Mouse (Mus musculus): ENCODE data around the gene Cep152. TPM values are rescaled to one million over a fixed set of nuclear protein-coding genes. Genes with fewer than 3 reads are reported as not detected.

Gene Cep152
- polyA plus RNA-seq, 1 experiment from 2014 or later = 10.1 TPM

DNA sequence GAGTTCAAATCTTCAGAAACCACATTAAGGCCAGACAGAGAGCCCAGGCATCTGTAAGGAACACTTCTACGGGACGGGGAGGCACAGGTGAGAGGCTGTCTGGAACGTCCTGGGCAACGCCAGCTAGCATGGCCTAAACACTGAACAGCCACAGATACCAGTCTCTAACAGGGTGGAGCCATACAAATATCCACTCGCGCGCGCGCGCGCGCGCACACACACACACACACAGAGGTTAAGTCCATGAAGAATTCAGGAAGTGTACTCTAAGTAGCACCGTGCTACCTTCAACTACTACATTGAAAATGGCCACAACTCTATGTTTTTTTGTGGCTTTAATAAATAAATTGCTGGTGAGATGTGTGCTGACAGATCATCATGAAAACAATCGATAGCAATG is 1.7 kb downstream of the Cep152 start:
- 0 out of 2 replicates have a peak overlapping the region, but pooled peaks have one; percentile 84 for H3K4me3 ChIP-seq
- WGBS = 90% methylated on average over 15 of the region's 15 CpGs
- no peaks in the 10 kb centered on the region for H3K9me3 ChIP-seq
- H3K36me3 ChIP-seq = peaks cover 16% of the 10 kb centered on the region
- H3K27me3 ChIP-seq = no peaks in the 10 kb centered on the region
- no peak overlapping the region for H3K27ac ChIP-seq
- H3K9ac ChIP-seq = no peak overlapping the region
- peaks cover 18% of the 10 kb centered on the region for H3K4me1 ChIP-seq
- ATAC-seq (ENCODE audit: insufficient number of reproducible peaks, insufficient read depth, low FRiP score, low TSS enrichment) = no peak
- peak overlapping the region; percentile 61 for H3K4me2 ChIP-seq (replicated peaks)

DNA sequence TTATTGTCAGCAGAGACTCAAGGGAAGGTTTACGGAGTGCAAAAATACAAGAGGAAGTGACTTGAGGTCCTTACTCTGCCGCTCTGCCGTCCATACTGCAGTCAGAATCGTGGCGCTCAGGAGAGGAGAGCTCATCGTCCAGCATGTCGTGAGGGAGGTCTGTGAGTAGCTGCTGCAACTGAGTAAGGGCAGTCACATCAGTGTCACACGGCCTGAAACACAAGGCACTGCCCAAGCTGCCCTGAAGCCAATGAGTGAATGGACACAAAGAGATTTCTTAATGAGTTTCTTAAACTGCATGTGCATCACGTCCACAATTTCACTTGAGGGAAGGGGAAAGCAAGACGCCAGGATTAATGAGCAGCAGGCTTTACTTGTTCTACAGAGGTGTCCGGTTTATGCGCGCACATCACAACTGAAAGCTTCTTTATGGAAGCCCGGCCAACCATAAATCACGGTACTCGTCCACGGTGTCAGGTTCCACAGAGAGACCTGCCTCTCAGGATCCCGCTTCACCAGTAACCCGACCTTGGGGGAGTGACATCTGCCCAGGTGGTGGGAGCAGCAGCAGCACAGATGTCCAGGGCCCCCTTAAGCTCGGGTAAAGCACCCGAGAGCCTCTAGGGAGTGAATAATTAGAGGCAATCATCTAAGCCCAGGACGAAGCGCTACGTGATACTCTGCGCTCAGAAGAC is 4.6 kb downstream of the Cep152 start:
- 40% methylated on average over 25 of the region's 25 CpGs for WGBS
- peak; percentile 79 for ATAC-seq (ENCODE audit: insufficient number of reproducible peaks, insufficient read depth, low FRiP score, low TSS enrichment)
- peaks cover 18% of the 10 kb centered on the region for H3K4me1 ChIP-seq
- H3K4me2 ChIP-seq (replicated peaks) = peak overlapping the region; percentile 13; the same call in 1 of the 2 replicates
- no peak overlapping the region for H3K4me3 ChIP-seq
- H3K9me3 ChIP-seq = no peaks in the 10 kb centered on the region
- H3K27ac ChIP-seq = peak overlapping the region; percentile 76
- no peak overlapping the region for H3K9ac ChIP-seq
- H3K27me3 ChIP-seq = no peaks in the 10 kb centered on the region
- H3K36me3 ChIP-seq = peaks cover 40% of the 10 kb centered on the region

DNA sequence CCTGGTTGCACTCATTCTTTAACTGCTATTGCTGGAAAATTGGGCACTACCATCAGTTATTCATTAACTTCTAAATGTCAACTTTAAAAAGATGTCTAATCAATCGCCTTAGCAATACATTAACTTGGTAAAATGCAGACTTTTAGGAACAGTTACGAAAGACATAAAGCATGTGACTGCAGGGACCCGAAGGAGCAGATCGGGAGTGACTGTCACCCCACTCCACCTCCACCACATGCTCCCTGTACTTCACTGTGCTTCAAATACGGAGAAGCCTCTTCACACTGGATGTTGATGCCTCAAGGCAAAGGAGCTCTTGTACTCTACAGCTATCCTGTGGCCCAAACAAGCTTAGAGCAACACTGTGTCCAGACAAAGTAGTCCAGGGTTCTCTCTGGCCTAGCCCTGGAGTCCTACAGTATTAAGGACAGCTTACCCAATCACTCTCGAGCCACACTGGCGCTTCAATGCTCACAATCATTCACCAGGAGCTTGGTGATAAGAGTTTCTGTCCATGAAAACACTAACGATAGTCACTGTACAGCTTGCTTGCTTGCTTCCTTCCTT is 9.0 kb downstream of the Cep152 start:
- Histone ChIP-seq H3K27ac (no peak overlapping the region), H3K27me3 (no peaks in the 10 kb centered on the region), H3K36me3 (peaks cover 71% of the 10 kb centered on the region), H3K9ac (no peak overlapping the region), H3K4me1 (peaks cover 6% of the 10 kb centered on the region; the same call in 1 of the 2 replicates), H3K9me3 (no peaks in the 10 kb centered on the region), H3K4me2 (replicated peaks) (no peak overlapping the region), H3K4me3 (no peak overlapping the region)
- ATAC-seq (ENCODE audit: insufficient number of reproducible peaks, insufficient read depth, low FRiP score, low TSS enrichment) = no peak
- 88% methylated on average over 8 of the region's 8 CpGs for WGBS

DNA sequence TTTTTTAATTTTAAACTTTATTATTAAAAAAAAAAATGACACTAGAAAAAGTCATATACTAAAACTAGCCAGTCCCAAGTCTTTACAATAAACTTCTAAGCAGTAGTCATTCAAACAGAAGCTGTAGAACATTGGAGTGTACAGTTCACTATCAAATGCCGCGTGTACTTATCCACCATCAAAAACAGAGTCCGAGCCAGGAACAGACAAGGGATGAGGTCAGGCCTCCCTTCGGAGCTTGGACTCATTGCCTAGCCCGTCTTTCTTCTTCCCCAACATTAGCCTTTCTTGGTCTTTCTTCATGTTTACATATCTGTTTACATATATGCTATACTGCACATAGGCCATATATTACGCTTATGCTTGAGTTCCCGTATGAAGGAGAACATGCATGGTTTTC is 9.5 kb downstream of the Cep152 start:
- 93% methylated on average over 7 of the region's 7 CpGs for WGBS
- ATAC-seq (ENCODE audit: insufficient number of reproducible peaks, insufficient read depth, low FRiP score, low TSS enrichment) = no peak
- Histone ChIP-seq H3K4me3 (no peak overlapping the region), H3K4me1 (peaks cover 3% of the 10 kb centered on the region; the same call in 1 of the 2 replicates), H3K36me3 (peaks cover 74% of the 10 kb centered on the region), H3K27me3 (no peaks in the 10 kb centered on the region), H3K27ac (no peak overlapping the region), H3K9ac (no peak overlapping the region), H3K4me2 (replicated peaks) (no peak overlapping the region), H3K9me3 (no peaks in the 10 kb centered on the region)

DNA sequence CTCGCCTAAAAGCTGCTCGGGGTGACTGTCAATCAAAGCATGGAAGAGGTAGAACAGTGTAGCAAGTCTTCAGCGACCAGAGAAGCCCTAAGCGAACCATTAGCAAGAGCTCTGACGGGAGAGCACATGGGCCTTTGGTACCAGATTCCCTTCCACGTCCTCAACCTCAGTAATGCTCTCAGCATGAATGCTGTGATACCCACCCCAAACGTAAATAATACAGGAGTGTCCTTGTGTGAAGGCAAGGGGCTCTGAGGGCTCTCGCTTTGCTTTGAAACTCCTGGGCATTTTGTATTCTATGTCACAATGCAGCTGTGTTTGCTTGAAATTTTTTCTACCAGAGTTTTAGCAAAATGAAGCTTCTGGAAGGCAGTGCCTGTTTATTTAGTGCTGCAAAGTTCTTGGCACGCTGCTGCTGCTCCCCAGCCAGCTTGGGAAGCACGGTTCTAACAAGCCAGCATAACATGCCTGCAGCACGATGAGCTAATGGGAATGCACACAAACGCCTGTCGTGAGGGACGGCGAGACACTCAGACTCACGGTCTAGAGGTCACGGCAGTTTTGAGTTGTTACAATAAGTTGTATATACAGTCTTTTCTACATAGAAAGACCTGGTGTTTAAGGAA is 18.6 kb downstream of the Cep152 start:
- Histone ChIP-seq H3K27ac (no peak overlapping the region), H3K36me3 (peaks cover 67% of the 10 kb centered on the region), H3K9ac (no peak overlapping the region), H3K4me3 (no peak overlapping the region), H3K9me3 (no peaks in the 10 kb centered on the region), H3K4me2 (replicated peaks) (no peak overlapping the region), H3K4me1 (no peaks in the 10 kb centered on the region), H3K27me3 (no peaks in the 10 kb centered on the region)
- 82% methylated on average over 17 of the region's 17 CpGs for WGBS
- ATAC-seq (ENCODE audit: insufficient number of reproducible peaks, insufficient read depth, low FRiP score, low TSS enrichment) = no peak

DNA sequence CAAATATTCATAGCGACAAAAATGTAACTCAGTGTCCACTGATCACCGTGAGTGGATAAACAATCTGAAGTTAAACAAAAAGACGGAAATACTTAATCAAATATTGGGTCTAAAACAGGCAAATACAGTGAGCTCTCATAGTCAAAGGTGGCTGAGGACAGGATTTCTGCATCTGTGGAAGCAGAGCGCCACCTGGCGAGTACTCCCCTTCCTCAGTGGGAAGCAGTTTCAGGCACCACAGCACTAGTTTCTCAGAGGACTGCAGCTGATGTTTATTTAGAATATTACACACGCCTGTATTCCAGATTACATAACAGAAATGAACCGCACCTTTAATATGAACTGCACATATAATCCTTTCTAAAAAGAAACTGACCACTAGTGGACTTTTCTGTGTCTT is 20.3 kb downstream of the Cep152 start:
- 64% methylated on average over 7 of the region's 7 CpGs for WGBS
- Histone ChIP-seq H3K27ac (no peak overlapping the region), H3K4me3 (no peak overlapping the region), H3K9ac (no peak overlapping the region), H3K27me3 (no peaks in the 10 kb centered on the region), H3K36me3 (peaks cover 68% of the 10 kb centered on the region), H3K4me2 (replicated peaks) (no peak overlapping the region), H3K9me3 (no peaks in the 10 kb centered on the region), H3K4me1 (no peaks in the 10 kb centered on the region)
- no peak for ATAC-seq (ENCODE audit: insufficient number of reproducible peaks, insufficient read depth, low FRiP score, low TSS enrichment)

DNA sequence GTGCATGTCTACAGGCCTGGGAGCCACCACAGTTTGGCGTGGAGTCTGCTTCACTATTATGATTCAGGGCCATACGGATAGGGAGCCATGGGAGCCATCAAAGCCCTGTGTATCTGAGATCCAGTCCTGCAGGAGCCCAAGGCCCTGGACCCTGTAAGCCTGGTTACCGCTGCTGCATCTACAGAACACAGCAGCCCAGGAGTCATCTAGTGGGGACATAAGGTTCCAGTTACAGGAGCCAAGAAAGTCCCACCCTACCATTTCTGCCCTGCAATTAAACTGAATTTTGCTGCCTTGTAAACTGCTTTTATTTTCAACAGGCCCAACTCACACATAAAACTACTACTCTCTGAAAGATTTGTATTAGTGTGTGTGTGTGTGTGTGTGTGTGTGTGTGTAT is 21.9 kb downstream of the Cep152 start:
- WGBS = 92% methylated on average over 3 of the region's 3 CpGs

DNA sequence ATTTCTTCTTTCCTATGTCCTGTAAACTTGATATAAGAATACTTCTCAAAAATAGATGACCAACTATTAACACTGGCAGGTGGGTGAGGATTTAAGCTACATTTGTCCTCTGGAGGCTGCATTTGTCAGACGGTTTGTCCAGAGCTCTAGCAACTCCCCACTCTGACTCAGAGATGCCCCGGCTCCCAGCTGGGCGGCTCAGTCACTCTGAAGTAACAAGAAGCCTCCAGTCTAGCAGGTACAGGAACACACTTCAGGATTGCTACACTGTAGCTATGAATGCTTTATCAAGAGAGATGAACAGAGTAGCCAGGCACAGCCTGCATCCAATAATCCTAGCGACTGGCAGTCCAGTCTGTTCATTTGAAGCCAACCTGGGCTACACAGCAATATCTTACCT is 26.0 kb downstream of the Cep152 start:
- Histone ChIP-seq H3K9ac (no peak overlapping the region), H3K4me3 (no peak overlapping the region), H3K4me2 (replicated peaks) (no peak overlapping the region), H3K27me3 (no peaks in the 10 kb centered on the region), H3K9me3 (no peaks in the 10 kb centered on the region), H3K36me3 (peaks cover 61% of the 10 kb centered on the region), H3K4me1 (no peaks in the 10 kb centered on the region), H3K27ac (no peak overlapping the region)
- ATAC-seq (ENCODE audit: insufficient number of reproducible peaks, insufficient read depth, low FRiP score, low TSS enrichment) = no peak
- 79% methylated on average over 4 of the region's 4 CpGs for WGBS

More for the DNA sequence above, 21.9 kb downstream of the Cep152 start:
- Histone ChIP-seq H3K4me2 (replicated peaks) (no peak overlapping the region), H3K4me3 (no peak overlapping the region), H3K27ac (no peak overlapping the region), H3K27me3 (no peaks in the 10 kb centered on the region), H3K36me3 (peaks cover 66% of the 10 kb centered on the region), H3K9me3 (no peaks in the 10 kb centered on the region), H3K4me1 (no peaks in the 10 kb centered on the region), H3K9ac (no peak overlapping the region)
- ATAC-seq (ENCODE audit: insufficient number of reproducible peaks, insufficient read depth, low FRiP score, low TSS enrichment) = no peak

DNA sequence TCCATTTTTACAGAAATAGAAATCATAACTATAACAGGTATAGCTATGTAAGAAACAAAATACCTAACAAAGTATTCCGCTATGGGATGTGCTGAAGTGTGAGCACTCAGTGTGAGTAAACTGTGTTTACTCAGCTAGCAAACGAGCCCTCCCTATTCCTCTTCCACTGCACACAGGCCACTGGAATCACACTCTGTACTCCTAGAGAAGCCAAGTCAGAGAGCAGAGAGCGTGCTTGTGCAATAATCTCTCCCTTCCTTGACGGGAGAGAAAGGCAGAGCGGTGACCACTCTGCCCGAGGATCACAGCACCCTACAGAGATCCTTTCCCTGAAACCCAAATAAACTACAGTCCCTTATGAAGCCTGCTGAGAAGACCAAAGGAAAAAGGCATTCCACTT is 26.7 kb downstream of the Cep152 start:
- WGBS = 76% methylated on average over 6 of the region's 6 CpGs
- Histone ChIP-seq H3K4me2 (replicated peaks) (no peak overlapping the region), H3K27me3 (no peaks in the 10 kb centered on the region), H3K9ac (no peak overlapping the region), H3K4me3 (no peak overlapping the region), H3K27ac (no peak overlapping the region), H3K9me3 (no peaks in the 10 kb centered on the region), H3K4me1 (no peaks in the 10 kb centered on the region), H3K36me3 (peaks cover 60% of the 10 kb centered on the region)
- ATAC-seq (ENCODE audit: insufficient number of reproducible peaks, insufficient read depth, low FRiP score, low TSS enrichment) = no peak

DNA sequence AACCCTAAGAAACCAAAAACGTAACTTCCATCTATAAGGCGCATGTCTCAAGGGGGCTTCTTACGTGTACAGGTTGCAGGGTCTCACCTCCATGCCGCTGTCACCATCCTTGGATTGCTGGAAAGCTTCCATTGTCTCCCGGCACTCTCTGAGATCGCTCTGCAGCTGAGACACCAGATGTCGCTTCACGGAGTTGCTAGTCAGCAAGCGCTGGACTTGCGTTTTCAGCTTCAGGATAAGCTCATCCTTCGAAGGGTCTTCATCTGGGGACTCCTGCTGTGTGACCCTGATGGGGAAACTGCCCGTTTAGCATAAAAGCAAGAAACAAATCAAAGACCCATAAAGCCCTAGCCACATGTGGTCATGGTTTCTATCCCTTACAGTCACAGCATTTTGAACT is 30.1 kb downstream of the Cep152 start:
- Histone ChIP-seq H3K9ac (no peak overlapping the region), H3K27ac (no peak overlapping the region), H3K4me1 (no peaks in the 10 kb centered on the region), H3K4me2 (replicated peaks) (no peak overlapping the region), H3K4me3 (no peak overlapping the region), H3K36me3 (peaks cover 50% of the 10 kb centered on the region), H3K27me3 (no peaks in the 10 kb centered on the region), H3K9me3 (no peaks in the 10 kb centered on the region)
- ATAC-seq (ENCODE audit: insufficient number of reproducible peaks, insufficient read depth, low FRiP score, low TSS enrichment) = no peak
- WGBS = 85% methylated on average over 12 of the region's 12 CpGs

DNA sequence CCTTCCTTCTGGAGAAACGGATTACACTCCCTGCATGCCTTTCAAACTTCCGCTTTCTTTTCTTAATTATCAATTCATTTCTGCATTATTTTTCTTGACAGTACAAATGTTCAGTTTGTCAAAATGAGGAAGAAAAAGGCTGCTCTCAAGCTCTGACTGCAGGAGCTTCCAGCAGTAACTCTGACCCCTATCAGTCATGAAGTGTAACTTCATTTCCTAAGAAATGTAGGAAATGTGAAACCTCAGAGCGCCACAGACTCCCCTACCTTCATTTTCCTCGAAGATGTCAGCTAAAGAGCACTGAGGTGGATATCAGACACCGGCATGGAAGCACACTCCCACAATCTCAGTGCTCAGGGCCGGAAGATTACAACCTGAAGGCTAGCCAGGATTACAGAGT is 30.8 kb downstream of the Cep152 start:
- Histone ChIP-seq H3K9me3 (no peaks in the 10 kb centered on the region), H3K27ac (no peak overlapping the region), H3K36me3 (peaks cover 57% of the 10 kb centered on the region), H3K4me1 (no peaks in the 10 kb centered on the region), H3K4me2 (replicated peaks) (no peak overlapping the region), H3K9ac (no peak overlapping the region), H3K27me3 (no peaks in the 10 kb centered on the region), H3K4me3 (no peak overlapping the region)
- no peak for ATAC-seq (ENCODE audit: insufficient number of reproducible peaks, insufficient read depth, low FRiP score, low TSS enrichment)
- WGBS = 76% methylated on average over 6 of the region's 6 CpGs

DNA sequence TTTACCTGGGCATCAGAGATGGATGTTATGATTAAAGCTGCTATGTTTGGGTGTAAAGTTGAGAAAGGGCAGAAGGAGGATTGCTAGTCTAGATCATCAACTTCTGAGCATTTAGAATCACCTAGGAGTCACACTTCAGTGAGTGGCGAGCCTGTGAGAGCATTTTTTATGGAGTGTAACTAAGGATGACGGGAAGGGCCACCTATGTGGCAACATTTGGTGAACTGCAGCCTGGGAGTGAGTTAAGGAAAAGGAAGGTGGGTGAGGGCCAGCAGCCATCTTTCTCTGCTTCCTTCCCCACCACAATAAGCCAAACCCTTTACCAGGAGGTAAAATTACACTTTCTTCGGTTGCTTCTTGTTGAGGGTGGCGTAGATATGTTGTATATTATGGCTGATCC is 33.0 kb downstream of the Cep152 start:
- Histone ChIP-seq H3K27me3 (no peaks in the 10 kb centered on the region), H3K4me3 (no peak overlapping the region), H3K36me3 (peaks cover 70% of the 10 kb centered on the region), H3K4me1 (no peaks in the 10 kb centered on the region), H3K27ac (no peak overlapping the region), H3K4me2 (replicated peaks) (no peak overlapping the region), H3K9ac (no peak overlapping the region), H3K9me3 (no peaks in the 10 kb centered on the region)
- no peak for ATAC-seq (ENCODE audit: insufficient number of reproducible peaks, insufficient read depth, low FRiP score, low TSS enrichment)
- WGBS = 90% methylated on average over 4 of the region's 4 CpGs
